Mouse (Mus musculus): ENCODE data around the gene Zbtb32.
A peak's percentile ranks its signal among the peaks of the same experiment; 100 is the strongest.

DNA sequence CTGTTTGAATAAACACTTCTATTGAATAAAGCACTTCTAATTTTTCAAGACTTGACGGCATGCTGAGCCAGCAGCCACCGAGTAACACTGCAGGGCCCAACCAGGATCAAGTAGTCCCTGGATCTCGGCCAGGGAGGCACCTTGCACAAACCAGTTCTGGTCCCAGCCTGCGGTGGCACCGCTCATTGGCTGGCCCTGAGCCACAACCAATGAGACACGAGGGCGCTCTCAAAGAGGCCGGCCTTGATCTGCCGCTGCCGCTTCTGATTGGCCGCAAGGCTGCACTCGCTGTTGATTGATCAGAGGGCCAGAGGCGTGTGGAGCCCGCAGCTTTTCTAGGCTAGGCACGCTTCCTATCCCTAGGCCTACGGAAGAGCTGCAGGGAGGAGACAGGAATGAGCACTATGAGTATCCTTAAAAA, 1.2 kb upstream of the Zbtb32 start:
- TF ChIP-seq POLR2A (IDR thresholded peaks at IDR 0.05; ENCODE audit: borderline replicate concordance, extremely low read depth, low read depth, low read length) (peak; percentile 42; the same call in 1 of the 2 replicates), CTCF (IDR thresholded peaks at IDR 0.05; ENCODE audit: insufficient read depth, low read length) (no peak)

All from lung, adult 2 months (tissue).